In the genomic region with DNA sequence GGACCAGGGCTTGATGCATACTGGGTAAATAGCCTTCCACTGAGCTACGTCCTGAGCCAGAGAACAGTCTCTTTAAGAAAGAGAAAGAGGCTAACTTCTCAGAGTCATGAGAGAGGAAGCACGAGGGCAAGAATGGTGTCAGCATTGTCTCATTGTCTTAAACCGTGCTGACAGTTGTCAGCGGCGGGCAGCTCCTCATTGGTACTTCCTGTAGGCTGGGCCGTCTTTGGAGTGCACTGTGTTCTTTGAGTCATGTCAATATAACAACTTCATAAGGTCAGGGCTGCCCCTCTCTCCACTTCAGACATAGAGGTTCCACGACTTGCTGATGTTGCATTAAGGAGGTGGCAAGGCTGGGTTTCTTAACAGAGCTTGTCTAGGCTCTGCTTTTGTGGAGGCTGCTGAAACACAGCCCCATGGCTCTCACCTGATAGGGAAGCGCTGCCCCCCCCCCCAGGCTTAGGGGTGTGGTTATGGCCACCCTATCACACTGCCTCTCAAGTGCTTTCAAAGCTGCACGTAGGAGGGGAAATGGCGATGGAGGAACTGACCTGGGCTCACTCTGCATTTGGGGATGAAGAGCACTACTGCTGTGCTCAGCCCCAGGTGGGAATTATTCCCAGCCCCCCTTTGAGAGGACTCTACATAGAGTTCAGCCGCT, we compare ENCODE assay signal across 17 mouse cellular contexts. TPM values are rescaled to one million over a fixed set of nuclear protein-coding genes. Genes with fewer than 3 reads are reported as not detected.
DNase-seq lines count a peak whose midpoint lies in the region; ATAC-seq lines count a peak whose summit lies in the region.
"Had no signal": no experiment of that assay in that cellular context is flagged by ENCODE, and none has a peak within 500 bp of the region (broad histone marks: within the 10 kb centered on the region; RNA-seq: fewer than 3 reads in every experiment).

No protein-coding gene starts in this region.

- no peaks in the 10 kb centered on the region for H3K4me1 ChIP-seq in forebrain, embryonic 11.5 days (replicated peaks; ENCODE audit: control insufficient read depth, insufficient read depth, low read length)
- H3K4me1 ChIP-seq in forebrain, embryonic 14.5 days (ENCODE audit: control insufficient read depth, insufficient read depth, low read length): no peaks in the 10 kb centered on the region
- peaks cover 23% of the 10 kb centered on the region for H3K4me1 ChIP-seq in megakaryocyte, embryonic 14.5 days
- H3K4me1 ChIP-seq: embryonic facial prominence, embryonic 12.5 days; forebrain, embryonic 15.5 days; limb, embryonic 12.5 days had no signal

- no peak overlapping the region for H3K9ac ChIP-seq in forebrain, embryonic 11.5 days (ENCODE audit: low read length)
- no peak overlapping the region for H3K9ac ChIP-seq in forebrain, embryonic 14.5 days (ENCODE audit: low read length)
- H3K9ac ChIP-seq: embryonic facial prominence, embryonic 12.5 days; forebrain, embryonic 15.5 days; hindbrain, embryonic 14.5 days; limb, embryonic 12.5 days; liver, embryonic 14.5 days had no signal

- no peak overlapping the region for H3K4me2 ChIP-seq in forebrain, embryonic 11.5 days (ENCODE audit: low read depth, low read length, severe bottlenecking)
- H3K4me2 ChIP-seq in forebrain, embryonic 14.5 days (ENCODE audit: low read length): no peak overlapping the region
- H3K4me2 ChIP-seq: embryonic facial prominence, embryonic 12.5 days; forebrain, embryonic 15.5 days; hindbrain, embryonic 14.5 days; limb, embryonic 12.5 days had no signal

- no peaks in the 10 kb centered on the region for H3K36me3 ChIP-seq in forebrain, embryonic 11.5 days (ENCODE audit: control insufficient read depth, insufficient read depth, low read length)
- H3K36me3 ChIP-seq in forebrain, embryonic 14.5 days (ENCODE audit: control insufficient read depth, insufficient read depth, low read length): no peaks in the 10 kb centered on the region
- no peaks in the 10 kb centered on the region for H3K36me3 ChIP-seq in megakaryocyte, embryonic 14.5 days (replicated peaks; ENCODE audit: low read length)
- H3K36me3 ChIP-seq: embryonic facial prominence, embryonic 12.5 days; forebrain, embryonic 15.5 days; limb, embryonic 12.5 days had no signal

- H3K27me3 ChIP-seq in forebrain, embryonic 11.5 days (ENCODE audit: control insufficient read depth, insufficient read depth, low read length): no peaks in the 10 kb centered on the region
- no peaks in the 10 kb centered on the region for H3K27me3 ChIP-seq in forebrain, embryonic 14.5 days (replicated peaks; ENCODE audit: control insufficient read depth, insufficient read depth, low read length)
- peaks cover 45% of the 10 kb centered on the region for H3K27me3 ChIP-seq in megakaryocyte, embryonic 14.5 days (replicated peaks)
- H3K27me3 ChIP-seq: forebrain, embryonic 15.5 days had no signal

- no peak overlapping the region for H3K4me3 ChIP-seq in forebrain, embryonic 11.5 days (ENCODE audit: low read depth, low read length)
- no peak overlapping the region for H3K4me3 ChIP-seq in forebrain, embryonic 14.5 days (ENCODE audit: low read depth, low read length)
- H3K4me3 ChIP-seq in megakaryocyte, embryonic 14.5 days (replicated peaks): peak overlapping the region; percentile 12
- H3K4me3 ChIP-seq: embryonic facial prominence, embryonic 12.5 days; erythroblast, embryonic 14.5 days; forebrain, embryonic 15.5 days; left cerebral cortex, adult 2 months; limb, embryonic 12.5 days had no signal

- ATAC-seq in forebrain, embryonic 11.5 days (replicated peaks; ENCODE audit: low FRiP score): no peak
- no peak for ATAC-seq in forebrain, embryonic 14.5 days
- no peak for ATAC-seq in megakaryocyte, adult 5-6 weeks (ENCODE audit: poor library complexity, severe bottlenecking)
- ATAC-seq in megakaryocyte progenitor cell, adult 5-6 weeks (replicated peaks; ENCODE audit: poor library complexity): no peak
- ATAC-seq: intestine, embryonic 16.5 days had no signal

- DNase-seq in forebrain, embryonic 11.5 days (ENCODE audit: low spot score): peak; percentile 46
- DNase-seq in forebrain, embryonic 14.5 days (ENCODE audit: low spot score): no peak
- DNase-seq in thymus, postnatal 25 days: peak; percentile 21
- DNase-seq in thymus, postnatal 36 days: no peak
- peak; percentile 47 for DNase-seq in naive thymus-derived CD4-positive, alpha-beta T cell, adult 2 months (ENCODE audit: low read depth)

- no peak overlapping the region for H3K27ac ChIP-seq in forebrain, embryonic 11.5 days (ENCODE audit: low read depth, low read length)
- no peak overlapping the region for H3K27ac ChIP-seq in forebrain, embryonic 14.5 days (ENCODE audit: low read depth, low read length)
- H3K27ac ChIP-seq: embryonic facial prominence, embryonic 12.5 days; forebrain, embryonic 15.5 days; hindbrain, embryonic 14.5 days; left cerebral cortex, adult 2 months; limb, embryonic 12.5 days; liver, embryonic 14.5 days; stomach, postnatal 0 days had no signal

- WGBS in forebrain, embryonic 11.5 days: 72% methylated on average over 11 of the region's 11 CpGs
- WGBS in forebrain, embryonic 14.5 days: 72% methylated on average over 11 of the region's 11 CpGs

- H3K9me3 ChIP-seq in forebrain, embryonic 11.5 days (ENCODE audit: control insufficient read depth, low read length): no peaks in the 10 kb centered on the region
- no peaks in the 10 kb centered on the region for H3K9me3 ChIP-seq in forebrain, embryonic 14.5 days (replicated peaks; ENCODE audit: control insufficient read depth, low read length)
- H3K9me3 ChIP-seq in megakaryocyte, embryonic 14.5 days: peaks cover 1% of the 10 kb centered on the region
- H3K9me3 ChIP-seq: embryonic facial prominence, embryonic 12.5 days; forebrain, embryonic 15.5 days; limb, embryonic 12.5 days had no signal

RNA-seq across cellular contexts. Expression of a gene that starts 6.8 kb away (rescaled TPM):
- 4.8 and 6.2 TPM in 2 replicates for polyA plus RNA-seq in forebrain, embryonic 11.5 days (2014; fragmentation: Nextera tagmentation; extraction: Ambion mirVana)
- polyA plus RNA-seq in forebrain, embryonic 14.5 days (2014; fragmentation: Nextera tagmentation; extraction: Ambion mirVana): 3.5 TPM in 2 replicates
- polyA plus RNA-seq in megakaryocyte, embryonic 14.5 days (2012; ENCODE audit: insufficient read depth, low replicate concordance): 0.19 and 0.28 TPM in 2 replicates
- not detected in 2 replicates for total RNA-seq in megakaryocyte, adult 5-6 weeks (2015)
- 0.08 TPM in 1 of 2 replicates, not detected in the other for total RNA-seq in megakaryocyte, adult 5-6 weeks (2017)
- not detected in 2 replicates for total RNA-seq in megakaryocyte progenitor cell, adult 5-6 weeks (2015)
- not detected in 2 replicates for total RNA-seq in megakaryocyte progenitor cell, adult 5-6 weeks (2017)
- polyA plus RNA-seq: erythroblast, embryonic 14.5 days had no signal

RNA-seq across cellular contexts. Expression of a gene that starts 24.5 kb away (rescaled TPM):
- polyA plus RNA-seq in forebrain, embryonic 11.5 days (2014; fragmentation: Nextera tagmentation; extraction: Ambion mirVana): 0.81 and 1.2 TPM in 2 replicates
- 0.11 and 0.20 TPM in 2 replicates for polyA plus RNA-seq in forebrain, embryonic 14.5 days (2014; fragmentation: Nextera tagmentation; extraction: Ambion mirVana)
- polyA plus RNA-seq in megakaryocyte, embryonic 14.5 days (2012; ENCODE audit: insufficient read depth, low replicate concordance): 5.8 and 9.5 TPM in 2 replicates
- 55.3 and 61.8 TPM in 2 replicates for total RNA-seq in megakaryocyte, adult 5-6 weeks (2015)
- 37.0 and 40.8 TPM in 2 replicates for total RNA-seq in megakaryocyte, adult 5-6 weeks (2017)
- 10.5 and 12.8 TPM in 2 replicates for total RNA-seq in megakaryocyte progenitor cell, adult 5-6 weeks (2015)
- total RNA-seq in megakaryocyte progenitor cell, adult 5-6 weeks (2017): 6.2 and 7.0 TPM in 2 replicates

Comparison
In these comparisons a context has a peak if more than half of its experiments do, and no peak if none do; other contexts are left out.
1. DNase-seq: peak in forebrain, embryonic 11.5 days (single experiment), thymus, postnatal 25 days (single experiment) and naive thymus-derived CD4-positive, alpha-beta T cell, adult 2 months (single experiment); none in forebrain, embryonic 14.5 days (single experiment) and thymus, postnatal 36 days (0 of 2).